Mouse (Mus musculus): ENCODE measurements at regions not wholly inside any gene's neighbourhood (a gene's known extent, or its start where the extent isn't known, plus 50 kb on each side); places are given as distances from the start of the nearest gene placed in this dataset.

DNA sequence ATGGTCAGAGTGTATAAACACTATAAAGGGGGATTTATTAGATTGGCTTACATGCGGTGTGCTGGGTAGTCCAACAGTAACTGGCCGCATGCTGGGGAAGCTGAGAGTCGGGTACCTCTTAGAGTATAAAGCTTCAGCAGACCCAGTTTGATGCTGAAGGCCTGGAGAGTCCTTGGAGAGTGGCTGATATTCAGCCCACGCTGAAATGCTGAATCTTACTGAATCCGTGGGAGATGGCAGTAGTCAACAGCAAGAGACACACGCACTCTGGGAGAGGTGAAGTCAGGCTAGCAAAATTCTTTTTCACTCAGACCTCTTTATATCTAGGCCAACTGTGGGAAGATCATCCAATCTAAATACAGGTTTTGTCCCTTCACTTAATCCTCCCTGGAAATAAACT lies 214.1 kb upstream of the Tsc22d2 start:
- no peak for TF ChIP-seq POLR2A (IDR thresholded peaks at IDR 0.05; ENCODE audit: insufficient read depth, low read depth, low read length)
- TF ChIP-seq CTCF (IDR thresholded peaks at IDR 0.05), result no peak
